Mouse (Mus musculus) monocyte, adult 2 months (primary cell): ENCODE results near the gene Tspan5.

Source experiments
- DNase-seq, 2 experiments: peaks; one replicate each; pipeline ENCODE4 v3.0.0; 2022; ENCODE audit warnings: low spot score in 2 of 2, low read depth in 1 of 2

Gene Tspan5

GRCm38 (mm10) chr3:138843180-138843579 is 101.2 kb downstream of the Tspan5 start:
- no peak for DNase-seq

DNA sequence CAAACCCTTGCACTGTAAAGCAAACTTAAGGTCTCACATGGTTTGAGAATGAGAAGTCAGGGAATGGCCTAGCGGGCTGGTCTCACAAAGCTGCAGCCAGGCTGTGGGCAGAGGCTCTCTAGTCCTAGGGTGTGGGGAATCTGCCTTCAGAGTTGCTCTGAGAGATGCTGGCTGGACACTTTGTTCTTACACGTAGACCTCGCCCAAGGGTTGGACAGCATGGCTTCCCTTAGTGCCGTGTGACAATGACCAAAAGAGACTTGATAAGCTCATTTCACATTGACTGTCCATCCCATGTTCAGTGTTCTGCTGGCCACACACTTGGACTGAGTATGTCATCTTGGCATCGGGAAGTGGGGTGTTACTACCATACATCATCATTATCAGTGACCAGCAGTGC is 101.6 kb downstream of the Tspan5 start:
- no peak for DNase-seq

DNA sequence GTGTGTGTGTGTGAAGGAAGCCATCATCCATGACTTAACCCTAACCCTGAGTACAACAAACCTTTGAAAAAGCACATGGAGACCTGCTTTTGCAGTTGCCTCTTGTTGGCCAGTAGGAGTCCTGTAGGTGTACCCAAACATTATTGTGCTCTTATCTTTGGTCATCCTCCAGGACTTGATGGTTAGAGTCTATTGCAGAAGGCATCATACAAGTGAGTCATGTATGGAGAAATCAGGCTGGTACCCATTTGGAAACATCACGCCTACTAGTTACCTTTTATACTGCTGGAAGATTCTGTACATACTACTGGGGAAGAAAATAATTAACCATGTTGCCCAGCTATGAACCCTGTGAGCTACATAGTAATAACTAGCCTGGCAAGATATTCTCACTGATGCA is 103.8 kb downstream of the Tspan5 start:
- DNase-seq: no peak

DNA sequence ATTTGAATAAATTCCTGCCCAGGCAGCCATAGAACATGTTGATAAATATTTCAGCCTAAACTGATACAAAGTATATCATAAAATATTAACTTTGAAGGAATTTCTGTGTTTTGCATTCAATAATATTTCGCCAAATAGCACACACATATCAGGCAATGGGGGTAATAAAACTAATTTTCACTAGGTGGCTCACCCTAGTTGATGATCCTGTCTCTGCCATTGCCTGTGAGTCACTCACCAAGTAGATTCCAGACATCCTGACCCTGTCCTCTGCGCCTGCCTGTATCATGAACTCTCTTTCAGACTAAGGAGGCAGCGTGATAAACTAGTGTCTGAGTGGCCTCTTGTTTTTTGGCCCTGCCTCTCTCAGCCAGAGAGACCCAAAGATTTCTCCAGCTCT is 105.8 kb downstream of the Tspan5 start:
- no peak for DNase-seq

- DNase-seq: no peak
Observed at GRCm38 (mm10) chr3:138849755-138850301, 107.8 kb downstream of the Tspan5 start.

DNA sequence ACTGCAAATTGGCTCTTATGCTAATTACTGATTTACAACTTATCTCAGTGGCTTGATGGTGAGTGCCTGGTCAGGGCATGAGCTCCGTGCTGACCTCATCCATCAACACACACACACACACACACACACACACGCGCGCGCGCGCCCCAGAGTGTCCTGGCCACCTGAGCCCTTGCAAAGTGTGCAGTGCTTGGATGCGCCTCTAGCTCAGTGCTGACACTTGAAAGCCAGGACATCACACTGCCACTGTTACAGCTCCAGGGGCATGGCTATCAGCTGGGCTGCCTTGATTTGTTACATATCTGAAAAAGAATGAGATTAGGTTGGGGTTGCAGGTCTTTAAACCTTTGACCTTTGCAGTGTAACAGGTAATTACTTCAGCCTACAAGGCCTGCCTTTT is 109.9 kb downstream of the Tspan5 start:
- DNase-seq: no peak

- DNase-seq: no peak
Observed at GRCm38 (mm10) chr3:138852982-138853689, 111.1 kb downstream of the Tspan5 start.

DNA sequence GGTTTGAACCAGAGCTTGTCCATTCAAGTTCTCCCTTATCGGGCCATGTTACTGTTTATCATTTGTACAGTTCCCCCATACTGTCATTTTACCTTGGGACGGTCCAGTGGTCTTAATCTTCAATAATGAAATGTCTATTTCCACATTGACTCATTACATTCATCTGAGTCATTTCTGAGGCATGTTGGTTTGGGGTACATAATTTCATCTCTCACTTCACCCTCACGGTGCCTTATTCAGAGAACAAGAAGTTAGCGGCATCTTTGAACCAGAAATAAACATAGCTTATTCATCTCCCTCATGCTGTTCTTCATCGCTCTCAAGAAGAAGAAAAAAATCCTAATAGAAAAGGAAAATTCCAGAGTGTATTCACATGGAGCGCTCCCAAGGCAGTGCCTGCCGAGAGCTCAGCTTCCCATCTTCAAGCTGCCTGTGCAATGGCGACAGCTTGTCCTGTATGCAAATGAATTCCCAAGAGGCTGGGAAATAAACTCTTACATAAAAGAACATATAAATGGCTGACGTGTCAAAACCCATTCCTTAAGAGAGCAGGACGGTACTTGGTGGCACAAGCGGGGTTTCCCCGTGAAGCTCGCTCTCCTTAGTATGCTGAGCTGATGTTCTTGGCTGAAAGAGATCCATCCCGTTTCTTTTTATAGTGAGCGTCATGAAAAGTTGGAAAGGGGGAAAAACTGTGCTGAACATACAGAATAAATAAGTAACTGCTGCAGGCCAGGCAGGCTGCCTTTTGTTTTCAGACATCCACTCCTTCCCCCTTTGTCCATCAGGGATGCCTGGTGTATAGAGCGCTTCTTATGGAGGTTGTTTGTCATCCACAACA is 112.2 kb downstream of the Tspan5 start:
- DNase-seq: no peak

DNA sequence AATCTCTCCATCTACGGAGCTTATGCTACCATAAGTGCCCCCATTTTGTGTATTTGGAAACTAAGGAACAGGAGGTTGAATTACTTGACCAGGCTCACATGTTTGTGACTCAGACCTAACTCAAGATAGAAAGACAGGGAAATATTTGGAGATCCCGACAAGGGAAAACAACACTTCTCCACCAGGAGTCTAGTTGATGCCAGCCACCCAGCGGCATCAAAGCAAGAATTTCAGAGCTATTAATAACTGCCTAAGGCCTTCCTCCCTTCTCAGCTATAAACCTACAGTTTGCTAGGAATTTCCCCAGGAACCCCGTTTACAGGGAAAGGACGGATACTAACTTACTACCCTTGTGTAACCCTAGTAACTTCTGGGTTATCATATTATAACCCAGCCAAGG is 113.4 kb downstream of the Tspan5 start:
- no peak for DNase-seq

GRCm38 (mm10) chr3:138856946-138857345 is 115.0 kb downstream of the Tspan5 start:
- DNase-seq: no peak

GRCm38 (mm10) chr3:138857805-138858546 is 116.0 kb downstream of the Tspan5 start:
- no peak for DNase-seq

GRCm38 (mm10) chr3:138858649-138859048 is 116.7 kb downstream of the Tspan5 start:
- no peak for DNase-seq

DNA sequence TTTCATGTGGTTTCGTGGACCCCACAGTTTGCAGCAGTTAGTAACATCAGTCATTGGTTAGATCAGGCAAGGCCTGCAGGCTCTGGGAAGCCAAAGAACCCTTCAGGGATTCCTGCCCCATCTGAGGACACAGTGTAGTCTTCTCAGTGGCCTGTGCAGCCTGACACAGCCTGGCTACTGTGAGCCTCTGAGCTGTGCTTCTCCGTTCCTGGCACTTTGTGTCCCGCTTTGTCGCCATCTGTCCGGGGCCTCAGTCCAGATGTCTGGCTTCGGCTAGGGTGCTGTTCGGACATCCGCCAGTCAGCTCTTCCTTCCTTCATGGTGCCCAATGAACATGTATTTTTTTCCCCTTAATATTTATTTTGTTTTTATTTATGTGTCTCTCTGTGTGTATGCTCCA is 117.2 kb downstream of the Tspan5 start:
- no peak for DNase-seq

DNA sequence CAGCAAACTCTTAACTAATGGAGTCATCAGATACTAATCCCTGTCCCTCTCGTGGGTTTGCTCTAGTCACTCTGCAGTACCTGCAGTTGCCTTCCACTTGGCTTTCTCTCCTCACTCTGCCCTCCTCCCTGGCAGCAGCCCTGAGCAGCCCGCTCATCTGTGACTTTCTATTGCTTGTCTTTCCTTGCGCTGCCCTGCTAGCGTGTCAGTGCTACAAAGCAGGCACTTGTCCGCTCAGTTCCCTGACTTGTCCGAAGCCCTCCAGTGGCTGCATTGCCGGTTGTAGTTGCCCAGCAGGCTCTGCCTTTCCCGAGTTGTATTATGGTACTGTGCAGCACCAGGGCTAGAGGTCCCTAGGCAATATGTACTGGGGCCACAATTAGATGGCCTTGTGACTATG is 117.7 kb downstream of the Tspan5 start:
- no peak for DNase-seq

- DNase-seq: no peak
Observed at GRCm38 (mm10) chr3:138860257-138860760, 118.3 kb downstream of the Tspan5 start.

- DNase-seq: no peak
Observed at GRCm38 (mm10) chr3:138861032-138861431, 119.0 kb downstream of the Tspan5 start.

DNA sequence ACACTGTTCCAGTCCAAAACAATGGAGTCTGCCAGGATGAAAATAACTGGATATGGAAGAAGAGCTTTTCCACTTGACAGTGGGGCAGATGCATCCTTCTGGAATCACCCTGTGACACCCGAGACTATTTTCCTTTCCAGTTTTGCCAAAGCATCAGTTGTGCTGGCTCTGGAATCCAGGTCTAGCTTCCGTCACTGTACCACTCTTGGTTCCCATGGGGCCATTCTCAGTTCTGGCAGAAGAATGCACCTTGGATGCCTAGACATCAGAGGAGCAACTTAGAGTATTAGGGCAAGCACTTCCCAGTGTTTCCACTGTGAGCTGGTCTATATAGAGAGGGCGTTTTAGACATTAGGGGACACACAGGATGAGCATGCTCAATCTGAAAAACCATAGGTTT is 119.6 kb downstream of the Tspan5 start:
- DNase-seq: no peak

GRCm38 (mm10) chr3:138864166-138864648 is 122.2 kb downstream of the Tspan5 start:
- DNase-seq: no peak

DNA sequence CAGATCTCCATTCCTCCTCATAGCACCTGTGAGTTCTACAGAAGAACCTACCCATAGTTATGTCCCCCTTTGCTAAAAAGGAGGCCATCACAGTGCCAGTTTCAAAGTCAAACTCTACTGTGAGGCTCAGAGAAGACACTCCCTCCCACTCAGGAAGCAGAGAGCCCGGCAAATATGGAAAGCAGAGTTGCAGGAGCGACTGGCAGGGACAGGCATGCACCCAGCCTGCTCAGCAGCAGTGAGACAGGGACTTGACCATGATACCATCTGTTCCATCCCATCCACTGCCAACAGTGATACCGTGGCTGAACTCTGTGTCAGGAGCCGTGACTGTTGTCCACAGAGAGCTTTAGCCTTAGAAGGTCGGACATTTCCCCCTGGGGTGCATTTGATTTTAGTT is 123.3 kb downstream of the Tspan5 start:
- no peak for DNase-seq

DNA sequence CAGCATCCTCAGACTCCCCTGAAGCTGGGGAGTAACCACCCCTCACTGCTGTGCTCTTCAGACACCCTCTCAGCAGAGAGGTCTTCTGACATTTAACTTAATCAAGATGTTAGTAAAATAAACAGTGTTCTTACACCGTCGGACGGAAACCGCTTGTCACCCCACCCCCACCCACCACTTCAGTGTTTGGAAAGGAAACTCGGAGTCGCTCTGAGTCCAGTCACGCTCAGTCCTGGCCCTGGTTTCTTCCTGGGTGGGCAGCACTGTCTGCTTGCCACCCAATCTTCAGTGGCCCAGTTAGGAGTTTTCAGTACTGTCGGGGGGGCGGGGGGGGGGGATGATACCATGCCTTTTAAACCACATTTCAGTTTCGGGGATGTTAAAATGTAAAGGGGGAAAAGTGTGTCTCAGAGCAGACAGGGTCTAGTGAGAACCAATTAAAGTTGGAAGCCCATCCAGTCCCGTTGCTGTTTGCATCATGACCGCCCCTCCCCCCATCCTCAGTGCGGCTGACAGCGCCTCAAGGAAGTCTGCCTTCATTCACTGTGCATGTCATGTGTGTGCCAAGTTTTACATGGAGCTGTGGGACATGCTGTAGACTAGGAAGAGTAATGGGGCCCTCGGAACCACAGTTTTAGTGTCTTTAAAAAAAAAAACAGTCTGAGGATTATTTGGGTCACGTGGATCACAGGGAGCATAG is 125.3 kb downstream of the Tspan5 start:
- DNase-seq: no peak

GRCm38 (mm10) chr3:138868409-138868808 is 126.4 kb downstream of the Tspan5 start:
- DNase-seq: no peak
